Mouse (Mus musculus) megakaryocyte, adult 5-6 weeks (primary cell): Measurements from ENCODE around the gene Plxnb3. TPM values are rescaled to one million over a fixed set of nuclear protein-coding genes. Genes with fewer than 3 reads are reported as not detected.
"Not testable (repeated sequence)": the region's sequence is repeated elsewhere in the genome, so short reads cannot be mapped to it uniquely, and the experiment has no call there.

Experiments
- ATAC-seq: 2 replicates; pipeline ENCODE4 v1.8.0; 2016; ENCODE audit warnings: mild to moderate bottlenecking, inconsistent platforms; ENCODE audit not compliant: poor library complexity, severe bottlenecking
- total RNA-seq, 2 experiments: library from RNA; stranded (forward) in 1 of 2; stranded (reverse) in 1 of 2; fragments of 153-499, 151-499 nt in 1 of 2; fragments of 221-1000, 200-1000 nt in 1 of 2; gene quantifications; 2 replicates each; pipeline versions ENCODE4 v1.2.3 to v1.2.4; 2015 to 2017

The Plxnb3 gene
- total RNA-seq (2015) (0.14 TPM in 1 of 2 replicates, not detected in the other), total RNA-seq (2017) (0.04 and 0.29 TPM in 2 replicates)

DNA sequence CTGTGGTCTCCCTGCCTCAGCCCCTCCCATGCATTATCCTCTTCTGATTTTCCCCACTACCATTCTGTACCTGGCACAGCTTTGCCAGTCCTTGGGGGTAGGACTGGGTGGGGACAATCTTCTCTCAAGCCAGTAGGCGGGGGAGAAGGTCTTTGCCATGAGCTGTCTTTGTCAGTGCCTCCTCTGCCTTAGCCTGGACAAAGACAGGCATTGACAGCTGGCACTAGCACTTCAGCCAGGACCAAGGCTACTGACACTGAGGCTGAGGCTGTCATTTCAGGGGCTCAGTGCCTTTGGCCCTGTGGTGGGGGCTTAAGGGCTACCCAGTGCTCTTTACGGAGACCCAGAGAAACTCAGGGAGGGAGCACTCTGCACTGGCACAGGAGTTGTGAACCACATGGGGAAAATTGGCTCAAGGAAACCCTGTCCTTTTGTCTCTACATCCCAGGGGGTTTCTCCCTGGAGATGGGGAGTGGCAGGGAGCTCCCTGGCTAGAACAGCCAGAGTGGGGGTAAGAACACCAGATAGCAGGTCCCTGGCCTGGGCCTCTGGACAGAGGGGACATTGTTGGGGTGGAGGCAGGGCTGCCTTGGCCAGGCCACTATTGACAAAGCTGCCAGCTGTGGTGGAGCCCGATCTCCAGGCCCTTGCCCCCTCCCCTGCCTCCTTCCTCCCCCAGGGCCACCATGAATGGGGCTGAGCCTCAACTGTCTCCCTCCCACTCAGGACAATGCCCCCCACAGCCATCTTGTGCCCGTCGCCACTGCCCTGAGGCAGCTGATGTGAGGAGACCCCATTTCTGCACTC, at the start of gene Plxnb3:
Gene Plxnb3, plus strand, starts transcription at position 757 of the 807 bp plus-strand sequence.
- ATAC-seq: no peak

- peak; percentile 1; the same call in 1 of the 2 replicates for ATAC-seq
Measured at GRCm38 (mm10) chrX:73715476-73716108, 41.3 kb upstream of the Plxnb3 start.

GRCm38 (mm10) chrX:73716109-73716661, 40.7 kb upstream of the Plxnb3 start, which contains the start of the genes Bcap31 and Abcd1:
TSS of gene Bcap31 (minus strand) at chrX:73716175.
TSS of gene Abcd1 (plus strand) at chrX:73716597.
- ATAC-seq: peak; percentile 82

DNA sequence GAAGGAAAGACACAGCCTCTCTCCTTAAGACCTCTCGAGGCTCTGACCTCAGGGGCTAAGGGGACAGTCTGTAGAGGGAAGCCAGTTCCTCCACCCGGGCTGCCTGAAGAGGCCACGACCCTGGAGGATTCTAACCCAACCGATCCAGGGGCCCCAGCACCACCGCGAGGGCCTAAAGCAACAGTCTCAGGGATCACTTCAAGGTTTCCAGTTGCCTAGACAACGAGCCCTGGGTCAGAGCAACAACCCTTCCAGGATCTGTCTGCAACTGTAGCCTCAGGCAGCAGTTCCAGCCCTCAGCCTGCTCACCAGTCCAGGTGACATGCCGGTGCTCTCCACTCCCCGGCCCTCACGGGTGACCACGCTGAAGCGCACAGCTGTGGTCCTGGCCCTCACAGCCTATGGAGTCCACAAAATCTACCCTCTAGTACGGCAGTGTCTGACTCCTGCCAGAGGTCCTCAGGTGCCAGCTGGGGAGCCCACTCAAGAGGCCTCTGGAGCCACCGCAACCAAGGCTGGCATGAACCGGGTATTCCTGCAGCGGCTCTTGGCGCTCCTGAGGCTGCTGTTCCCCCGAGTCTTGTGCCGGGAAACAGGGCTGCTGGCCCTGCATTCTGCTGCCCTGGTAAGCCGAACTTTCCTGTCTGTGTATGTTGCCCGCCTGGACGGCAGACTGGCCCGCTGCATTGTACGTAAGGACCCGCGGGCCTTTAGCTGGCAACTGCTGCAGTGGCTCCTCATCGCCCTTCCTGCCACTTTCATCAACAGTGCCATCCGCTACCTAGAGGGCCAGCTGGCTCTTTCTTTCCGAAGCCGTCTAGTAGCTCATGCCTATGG, 40.0 kb upstream of the Plxnb3 start:
- no peak; the same call in 1 of the 2 replicates for ATAC-seq

- ATAC-seq: 0 out of 2 replicates have a peak, but pooled peaks have one; percentile 7
Measured at GRCm38 (mm10) chrX:73717667-73718066, 39.2 kb upstream of the Plxnb3 start.

GRCm38 (mm10) chrX:73718271-73718670, 38.6 kb upstream of the Plxnb3 start:
- no peak for ATAC-seq

GRCm38 (mm10) chrX:73718686-73719362, 38.1 kb upstream of the Plxnb3 start:
- ATAC-seq: peak; percentile 9; the same call in 1 of the 2 replicates

- ATAC-seq: no peak
Measured at GRCm38 (mm10) chrX:73730908-73731307, 26.0 kb upstream of the Plxnb3 start.

- ATAC-seq: no peak
Measured at GRCm38 (mm10) chrX:73738155-73738554, 18.7 kb upstream of the Plxnb3 start.

- no peak for ATAC-seq
Measured at GRCm38 (mm10) chrX:73739151-73739550, 17.7 kb upstream of the Plxnb3 start.

GRCm38 (mm10) chrX:73739841-73740240, 17.0 kb upstream of the Plxnb3 start:
- ATAC-seq: not testable (repeated sequence)

- no peak for ATAC-seq
Measured at GRCm38 (mm10) chrX:73744774-73745481, 12.0 kb upstream of the Plxnb3 start.

DNA sequence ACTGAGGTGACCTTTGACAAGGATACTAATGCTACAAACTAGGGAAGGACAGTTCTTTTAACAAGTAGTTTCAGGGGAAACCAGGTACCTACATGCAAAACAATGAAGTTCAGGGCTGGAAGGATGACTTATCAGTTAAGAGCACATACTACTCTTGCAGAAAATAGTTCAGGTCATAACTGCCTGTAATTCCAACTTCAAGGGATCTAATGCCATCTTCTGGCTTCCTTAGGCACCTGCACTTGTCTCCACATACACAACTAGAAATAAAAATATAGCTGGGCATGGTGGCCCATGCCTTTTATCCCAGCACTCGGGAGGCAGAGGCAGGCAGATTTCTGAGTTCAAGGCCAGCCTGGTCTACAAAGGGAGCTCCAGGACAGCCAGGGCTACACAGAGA, 7.9 kb upstream of the Plxnb3 start:
- no peak for ATAC-seq

GRCm38 (mm10) chrX:73758611-73759290, 1.9 kb downstream of the Plxnb3 start:
- ATAC-seq: no peak

DNA sequence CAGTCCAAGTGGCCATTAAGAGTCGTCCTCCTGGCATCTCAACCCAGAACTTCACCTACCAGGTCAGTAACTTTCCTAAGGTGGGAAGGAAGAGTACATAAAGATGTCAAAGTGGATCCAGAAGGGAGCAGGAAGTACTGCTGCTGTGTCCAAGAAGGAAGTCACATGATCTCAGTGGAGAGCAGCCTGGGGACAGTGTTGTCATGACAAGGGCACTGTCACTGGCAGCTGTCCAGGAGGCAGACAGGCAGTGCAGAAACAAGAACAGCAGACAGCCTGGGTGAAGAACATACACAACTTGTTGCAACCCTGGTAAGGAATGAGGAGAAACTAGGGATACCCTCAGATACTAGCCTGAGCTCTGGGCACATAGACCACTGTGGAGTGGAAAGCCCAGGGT, 8.4 kb downstream of the Plxnb3 start:
- ATAC-seq: peak; percentile 87

DNA sequence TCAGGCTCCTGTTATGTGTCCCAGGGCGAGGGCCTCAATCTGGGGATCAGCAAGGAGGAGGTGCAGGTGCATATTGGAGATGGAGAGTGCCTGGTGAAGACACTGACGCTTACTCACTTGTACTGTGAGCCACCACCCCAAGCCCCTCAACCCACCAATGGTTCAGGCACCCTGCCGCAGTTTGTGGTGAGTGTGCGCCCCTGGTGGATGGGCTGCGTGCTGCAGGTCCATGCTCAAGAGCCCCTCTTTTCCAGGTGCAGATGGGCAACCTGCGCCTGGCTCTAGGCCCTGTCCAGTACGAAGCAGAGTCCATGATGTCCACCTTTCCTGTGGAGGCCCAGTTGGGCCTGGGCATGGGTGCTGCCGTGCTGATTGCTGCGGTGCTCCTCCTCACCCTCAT, 10.4 kb downstream of the Plxnb3 start:
- no peak for ATAC-seq

- no peak for ATAC-seq
Measured at GRCm38 (mm10) chrX:73774168-73774760, 17.4 kb downstream of the Plxnb3 start, which contains the start of gene Srpk3. TSS of gene Srpk3 (plus strand) at chrX:73774405.

GRCm38 (mm10) chrX:73774802-73775483, 18.1 kb downstream of the Plxnb3 start:
- ATAC-seq: no peak
